Mouse (Mus musculus) liver, adult 10 weeks (tissue): Measurements from ENCODE around the gene Amigo2. TPM values are rescaled to one million over a fixed set of nuclear protein-coding genes. Genes with fewer than 3 reads are reported as not detected.

Experiments
- polyA plus RNA-seq: library from polyadenylated mRNA; stranded (reverse); fragments of 350-450 nt; fragmentation: Illumina TruSeq; extraction: RNeasy Lipid Tissue Mini Kit (QIAGEN cat#74804); gene quantifications from one replicate; pipeline ENCODE4 v1.2.3, GENCODE M21; 2014; ENCODE audit warnings: low read depth, low replicate concordance

Gene Amigo2
- 4.9 TPM for polyA plus RNA-seq

GRCm38 (mm10) chr15:97246911-97247790 is at the start of gene Amigo2, which contains the start of gene Pced1b:
Gene Amigo2, minus strand, starts transcription at chr15:97247287.
Gene Pced1b, plus strand, starts transcription at chr15:97247107.

Other genes starting within 250 kb of the Amigo2 start
- 830 TPM for gene Slc38a4, start 191.3 kb downstream of the Amigo2 start, polyA plus RNA-seq
- 0.64 TPM for gene Pced1b, start 180 bp downstream of the Amigo2 start, polyA plus RNA-seq